Mouse (Mus musculus) thymus, postnatal 14 days (tissue): Measurements from ENCODE around the gene Yeats4.

Experiments
- DNase-seq: peaks from one replicate; pipeline ENCODE4 v3.0.0; 2021

Yeats4 gene

GRCm38 (mm10) chr10:117199701-117200100 lies 24.6 kb downstream of the Yeats4 start:
- DNase-seq = no peak

- DNase-seq = no peak
Observed at GRCm38 (mm10) chr10:117196696-117197095, 27.6 kb downstream of the Yeats4 start.

- no peak for DNase-seq
Observed at GRCm38 (mm10) chr10:117195748-117196147, 28.6 kb downstream of the Yeats4 start.

GRCm38 (mm10) chr10:117195005-117195404 lies 29.3 kb downstream of the Yeats4 start:
- DNase-seq = no peak

- no peak for DNase-seq
Observed at GRCm38 (mm10) chr10:117193364-117193763, 30.9 kb downstream of the Yeats4 start.

GRCm38 (mm10) chr10:117185399-117186089 lies 38.8 kb downstream of the Yeats4 start:
- no peak for DNase-seq

GRCm38 (mm10) chr10:117181098-117181497 lies 43.2 kb downstream of the Yeats4 start:
- no peak for DNase-seq

- DNase-seq = no peak
Observed at GRCm38 (mm10) chr10:117174645-117175044, 49.7 kb downstream of the Yeats4 start.

GRCm38 (mm10) chr10:117173566-117174438 lies 50.5 kb downstream of the Yeats4 start:
- DNase-seq = no peak

GRCm38 (mm10) chr10:117173111-117173510 lies 51.2 kb downstream of the Yeats4 start:
- no peak for DNase-seq

- no peak for DNase-seq
Observed at GRCm38 (mm10) chr10:117172069-117172468, 52.2 kb downstream of the Yeats4 start.

- DNase-seq = no peak
Observed at GRCm38 (mm10) chr10:117166785-117167425, 57.4 kb downstream of the Yeats4 start.
